Mouse (Mus musculus): ENCODE data around the gene 2310061I04Rik.
"Not testable (repeated sequence)": the region's sequence is repeated elsewhere in the genome, so short reads cannot be mapped to it uniquely, and the experiment has no call there.

Gene 2310061I04Rik

DNA sequence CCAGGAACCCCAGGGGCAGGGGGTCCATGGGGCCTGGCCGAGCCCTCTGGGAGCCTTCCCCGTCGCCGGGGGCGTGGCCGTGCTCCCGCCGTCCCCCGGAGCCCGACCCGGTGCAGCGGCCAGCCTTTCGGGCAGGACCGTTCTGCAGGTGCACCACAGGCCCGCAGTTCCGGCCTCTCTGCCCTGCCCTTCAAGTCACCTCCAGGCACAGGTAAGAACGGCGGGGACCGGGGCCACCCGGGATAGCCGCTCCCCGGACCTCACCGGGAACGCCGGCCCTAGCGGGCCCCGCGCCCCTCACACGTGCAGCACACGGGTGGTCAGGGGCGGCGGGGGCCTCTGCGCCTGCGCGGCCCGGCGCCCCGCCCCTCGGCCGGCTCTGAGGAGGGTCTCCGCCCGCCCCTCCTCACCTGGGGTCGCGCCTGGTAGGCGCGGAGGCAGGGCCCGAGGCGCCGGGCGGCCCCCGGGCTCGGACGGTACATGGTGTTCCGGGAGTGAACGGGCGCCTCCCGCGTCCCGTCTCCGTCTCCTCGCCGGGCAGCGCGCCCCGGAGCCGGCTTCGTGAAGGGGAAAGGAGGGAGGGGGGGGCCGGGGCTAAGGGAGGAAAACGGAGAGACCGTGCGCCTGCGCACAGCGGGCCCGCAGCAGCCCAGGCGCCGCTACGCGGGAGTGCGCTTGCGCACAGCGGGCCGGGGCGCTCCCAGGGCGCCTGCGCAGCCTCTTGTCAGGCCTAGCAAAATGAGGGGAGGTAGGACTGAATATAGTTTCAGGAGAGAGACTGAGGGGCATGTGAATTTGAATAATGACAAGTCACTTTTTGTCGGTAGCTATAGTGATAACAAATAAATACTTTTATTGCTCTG, at the start of gene 2310061I04Rik:
2310061I04Rik (minus strand) TSS at position 651 of the 863 bp plus-strand sequence.
- DNase-seq (ENCODE audit: low spot score) = peak; percentile 93

DNA sequence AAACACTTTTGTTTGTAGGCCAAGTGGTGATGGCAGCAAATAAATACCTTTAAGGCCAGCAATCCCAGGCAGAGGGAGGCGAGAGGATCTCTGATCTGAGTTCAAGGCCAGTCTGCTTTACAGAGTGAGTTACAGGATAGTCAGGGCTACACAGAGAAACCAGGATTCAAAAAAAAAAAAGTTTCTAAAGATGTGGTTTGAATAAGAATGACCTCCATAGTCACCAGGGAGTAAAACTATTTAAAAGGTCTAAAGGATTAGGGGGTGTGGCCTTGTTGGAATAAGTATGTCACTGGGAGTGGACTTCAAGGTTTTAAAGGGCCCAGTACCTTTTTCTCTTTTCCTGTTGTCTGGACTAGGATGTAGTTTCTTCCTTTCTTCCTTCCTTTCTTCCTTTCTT, 42.7 kb upstream of the 2310061I04Rik start:
- no peak for DNase-seq (ENCODE audit: low spot score)

DNA sequence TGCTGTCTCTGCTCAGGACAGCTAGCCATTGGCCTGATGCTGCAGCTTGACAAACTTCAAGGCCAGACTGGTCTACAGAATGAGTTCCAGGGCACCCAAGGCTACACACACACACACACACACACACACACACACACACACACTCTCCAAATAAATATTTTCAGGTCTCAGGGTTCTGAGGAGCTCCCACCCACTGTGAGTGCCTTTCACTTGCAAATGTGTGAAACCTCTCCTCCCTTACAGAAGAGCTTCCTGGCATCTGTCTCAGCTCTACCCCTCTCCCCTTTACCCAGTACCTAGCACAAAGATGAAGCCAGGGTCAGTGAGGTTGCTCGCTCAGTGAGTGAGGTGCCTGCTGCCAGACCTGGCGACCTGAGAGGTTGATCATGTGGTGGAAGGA, 41.9 kb upstream of the 2310061I04Rik start:
- no peak for DNase-seq (ENCODE audit: low spot score)

DNA sequence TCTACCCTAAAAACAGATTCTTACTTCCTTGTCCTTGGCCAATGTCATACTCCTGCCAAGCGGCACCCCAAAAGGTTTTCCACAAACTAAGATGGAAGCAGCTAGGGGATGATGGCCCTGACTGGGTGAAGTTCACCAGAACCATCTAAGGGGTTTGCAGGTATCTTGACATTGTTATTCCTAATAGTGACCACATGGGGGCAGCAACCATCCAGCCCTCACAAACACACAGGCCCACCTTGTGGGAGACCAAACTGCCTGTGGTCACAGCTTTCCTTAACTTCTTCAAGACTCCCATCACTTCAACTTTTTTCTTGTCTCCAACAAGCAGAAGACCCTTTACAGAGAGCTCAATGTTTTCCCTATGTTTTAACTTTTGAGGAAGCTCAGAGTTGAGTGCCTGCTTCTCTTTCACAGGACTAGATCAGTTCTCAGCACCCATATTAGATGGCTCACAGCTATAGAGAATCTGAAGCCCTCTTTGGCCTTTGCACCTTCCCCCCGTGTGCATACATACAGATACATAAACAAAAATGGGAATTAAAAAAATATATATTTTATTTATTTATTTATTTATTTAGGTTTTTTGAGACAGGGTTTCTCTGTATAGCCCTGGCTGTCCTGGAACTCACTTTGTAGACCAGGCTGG, 40.6 kb upstream of the 2310061I04Rik start:
- DNase-seq (ENCODE audit: low spot score) = peak; percentile 62

DNA sequence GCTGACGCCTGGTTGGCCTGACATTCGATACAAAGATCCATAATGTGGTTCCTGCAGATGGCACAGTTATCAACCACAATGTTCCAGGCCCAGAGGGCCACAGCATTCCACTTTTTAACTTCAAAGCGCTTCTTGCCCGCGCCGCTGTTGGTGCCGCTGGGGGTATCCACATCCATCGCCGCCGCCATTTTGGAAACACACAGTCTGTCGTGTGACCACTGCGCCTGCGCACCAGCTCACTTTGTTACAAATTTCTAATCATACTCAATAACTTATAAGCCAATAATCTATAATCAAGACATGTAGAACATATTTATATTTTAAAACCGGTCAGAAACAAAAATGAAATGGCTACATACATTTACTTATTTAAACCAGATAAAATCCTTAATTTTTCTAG, 38.5 kb upstream of the 2310061I04Rik start:
- DNase-seq (ENCODE audit: low spot score) = not testable (repeated sequence)

DNA sequence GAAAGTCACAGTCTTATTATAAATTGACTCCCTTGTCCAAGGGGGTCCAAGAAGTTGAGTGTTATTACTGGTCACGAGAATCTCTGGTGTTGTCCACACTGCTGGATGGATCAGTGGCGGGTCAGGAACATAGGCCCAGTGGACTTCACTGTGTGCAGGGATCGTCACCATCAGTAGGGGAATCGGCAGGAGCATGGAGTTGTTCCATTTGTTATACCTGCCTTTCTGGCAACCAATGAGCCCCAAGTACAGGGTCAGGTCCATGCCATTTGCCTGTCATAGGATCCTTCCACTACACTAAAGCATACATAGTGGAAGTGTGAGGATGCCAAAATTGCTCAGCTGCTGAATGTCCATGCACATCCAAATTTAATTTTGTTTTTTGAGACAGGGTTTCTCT, 35.4 kb upstream of the 2310061I04Rik start:
- no peak for DNase-seq (ENCODE audit: low spot score)

DNA sequence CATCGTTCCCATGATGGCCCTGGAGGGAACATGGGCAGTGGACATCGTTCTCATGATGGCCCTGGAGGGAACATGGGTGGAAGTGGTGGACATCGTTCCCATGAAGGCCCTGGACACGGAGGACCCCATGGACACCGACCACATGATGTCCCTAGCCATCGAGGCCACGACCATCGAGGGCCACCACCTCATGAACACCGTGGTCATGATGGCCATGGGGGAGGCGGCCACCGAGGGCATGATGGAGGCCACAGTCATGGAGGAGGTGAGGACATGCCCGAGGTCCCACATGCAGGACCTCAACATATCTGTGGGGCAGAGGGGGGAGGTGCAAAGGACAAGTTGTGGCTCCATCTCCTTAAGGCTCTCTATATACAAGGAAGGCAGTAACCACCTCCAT, 33.4 kb upstream of the 2310061I04Rik start:
- no peak for DNase-seq (ENCODE audit: low spot score)

DNA sequence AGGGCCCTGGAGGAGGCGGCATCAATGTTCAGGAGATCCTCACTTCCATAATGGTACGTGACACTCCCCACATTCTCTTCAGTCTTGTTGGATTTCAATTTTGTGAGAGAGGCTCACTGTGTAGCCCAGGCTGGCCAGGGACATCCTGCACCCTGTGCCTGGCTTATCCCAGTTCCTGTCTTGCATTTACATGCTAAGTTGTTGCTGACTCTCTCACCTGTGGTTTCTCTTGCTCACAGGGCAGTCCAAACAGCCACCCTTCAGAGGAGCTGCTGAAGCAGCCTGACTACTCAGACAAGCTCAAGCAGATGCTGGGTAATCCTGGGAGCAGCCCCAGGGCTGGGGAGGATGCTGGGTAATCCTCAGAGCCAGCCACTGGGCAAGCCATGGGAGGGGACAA, 32.3 kb upstream of the 2310061I04Rik start:
- DNase-seq (ENCODE audit: low spot score) = no peak

DNA sequence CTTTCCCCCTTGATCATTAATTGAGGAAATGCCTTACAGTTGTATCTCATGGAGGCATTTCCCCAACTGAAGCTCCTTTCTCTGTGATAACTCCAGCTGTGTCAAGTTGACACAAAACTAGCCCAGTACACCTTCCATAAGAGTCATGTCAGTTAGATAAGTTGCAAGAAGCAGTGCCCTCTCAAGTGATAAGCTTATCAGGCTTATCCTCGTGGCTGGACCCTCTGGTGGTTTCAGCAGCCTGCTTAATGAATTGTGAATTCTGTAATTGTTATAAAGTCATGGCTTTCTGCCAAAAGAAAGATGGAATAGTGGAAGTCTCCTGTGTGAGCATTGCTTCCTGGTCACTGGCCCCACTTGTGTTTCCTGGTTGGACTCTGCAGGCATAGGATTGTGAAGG, 30.2 kb upstream of the 2310061I04Rik start:
- DNase-seq (ENCODE audit: low spot score) = no peak

DNA sequence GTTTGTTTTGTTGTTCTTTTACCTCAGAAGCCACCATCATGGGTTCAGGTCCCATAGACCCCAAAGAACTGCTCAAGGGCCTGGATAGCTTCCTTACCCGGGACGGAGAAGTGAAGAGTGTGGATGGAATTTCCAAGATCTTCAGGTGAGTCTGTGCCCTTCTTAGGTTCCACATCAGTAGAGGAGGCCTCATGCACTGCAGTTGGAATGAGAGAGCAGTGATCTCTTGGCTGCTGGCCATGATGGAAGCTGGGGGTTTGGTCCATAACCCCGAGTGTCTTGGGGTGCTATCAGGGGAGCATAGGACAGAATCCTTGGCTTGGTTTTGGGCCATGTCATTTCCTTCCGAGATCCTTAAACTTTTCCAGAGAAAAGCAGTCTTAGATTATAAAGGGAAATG, 26.1 kb upstream of the 2310061I04Rik start:
- DNase-seq (ENCODE audit: low spot score) = no peak

DNA sequence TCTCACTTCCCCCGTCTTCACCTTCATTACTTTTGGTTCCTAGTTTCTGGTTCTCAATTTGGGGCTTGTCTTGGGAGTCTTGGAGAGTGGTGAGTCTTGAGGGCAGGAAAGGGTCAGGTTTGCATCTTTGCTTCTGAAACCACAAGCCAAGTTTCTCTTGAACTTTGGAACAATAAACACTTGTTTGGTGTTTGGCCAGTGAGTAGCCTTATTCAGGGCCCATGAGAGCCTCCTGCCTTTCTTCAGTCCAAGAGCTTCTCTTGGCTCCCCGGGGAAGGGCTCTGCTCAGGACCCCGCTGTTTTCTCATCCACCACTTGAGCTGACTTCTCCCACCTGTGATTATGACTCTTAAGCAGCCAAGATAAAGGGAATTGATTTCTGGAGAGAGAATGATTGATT, 25.3 kb upstream of the 2310061I04Rik start:
- no peak for DNase-seq (ENCODE audit: low spot score)

DNA sequence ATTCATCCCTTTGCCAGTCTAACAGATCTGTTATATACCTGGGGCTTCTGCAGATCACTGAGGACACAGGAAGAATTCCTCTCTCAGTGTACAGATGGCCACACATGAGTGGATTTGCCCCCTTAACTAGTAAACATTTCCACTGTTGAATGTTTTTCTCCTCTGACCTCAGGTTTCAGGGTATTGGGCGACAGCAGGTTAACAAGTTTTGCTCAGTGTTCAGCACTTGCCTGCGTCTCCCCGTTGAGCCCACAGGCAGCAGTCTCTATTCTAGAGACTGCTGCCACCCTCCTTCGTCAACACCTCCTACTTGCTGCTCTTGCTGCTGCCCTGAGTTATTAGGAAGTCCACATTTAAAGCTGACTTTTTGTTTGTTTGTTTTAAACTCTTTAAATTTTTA, 24.5 kb upstream of the 2310061I04Rik start:
- no peak for DNase-seq (ENCODE audit: low spot score)

DNA sequence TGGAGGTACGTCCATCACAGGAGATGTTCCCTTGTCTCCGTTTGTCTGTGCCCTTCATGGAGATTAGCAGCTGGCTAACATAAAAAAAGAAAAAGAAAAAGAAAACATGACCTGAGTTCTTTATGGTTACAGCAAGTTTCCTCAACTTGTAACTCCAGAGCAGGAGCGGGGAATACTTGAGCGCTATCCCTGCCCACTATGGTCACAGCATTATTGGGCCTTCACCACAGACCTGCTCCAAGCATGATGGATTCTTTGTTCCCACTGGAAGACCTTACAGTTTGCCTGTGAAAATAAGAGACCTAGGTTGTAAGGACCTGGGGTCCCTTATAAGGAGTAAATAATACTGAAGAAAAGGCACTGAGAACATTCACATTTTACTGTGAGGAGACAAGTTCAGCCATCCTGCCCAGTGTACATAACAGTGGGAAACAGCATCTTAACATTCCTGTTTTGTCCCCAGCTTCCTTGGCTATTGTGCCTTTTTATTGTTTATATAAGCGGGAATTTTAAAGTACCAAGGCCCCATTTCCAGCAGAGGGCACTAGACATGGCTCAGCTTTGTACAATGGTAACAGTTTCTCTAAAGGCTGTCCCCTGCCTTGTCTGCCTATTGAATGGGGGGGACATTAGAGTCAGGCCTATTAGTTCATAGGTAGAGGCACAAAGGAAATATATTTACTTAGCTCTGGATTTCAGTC, 23.8 kb upstream of the 2310061I04Rik start:
- DNase-seq (ENCODE audit: low spot score) = peak; percentile 23

DNA sequence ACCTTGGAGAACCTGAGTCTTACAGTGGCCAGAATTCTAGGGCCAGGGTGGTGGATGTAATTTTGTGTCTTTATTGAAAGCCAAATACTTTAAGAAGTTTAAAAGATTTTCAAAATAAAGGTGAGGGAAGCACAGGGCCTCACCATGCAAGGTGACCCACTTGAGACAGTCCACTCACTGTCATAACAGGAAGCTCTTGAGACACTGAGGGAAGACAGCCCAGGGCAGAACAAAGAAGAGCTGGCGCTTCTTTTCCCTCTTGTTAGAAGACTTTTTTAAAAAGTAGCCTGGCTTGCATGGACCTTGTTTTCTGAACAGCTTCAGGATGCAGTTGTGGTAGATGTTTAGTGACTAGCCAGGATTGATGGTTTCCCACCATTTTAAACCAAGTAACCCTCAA, 23.2 kb upstream of the 2310061I04Rik start:
- DNase-seq (ENCODE audit: low spot score) = no peak

DNA sequence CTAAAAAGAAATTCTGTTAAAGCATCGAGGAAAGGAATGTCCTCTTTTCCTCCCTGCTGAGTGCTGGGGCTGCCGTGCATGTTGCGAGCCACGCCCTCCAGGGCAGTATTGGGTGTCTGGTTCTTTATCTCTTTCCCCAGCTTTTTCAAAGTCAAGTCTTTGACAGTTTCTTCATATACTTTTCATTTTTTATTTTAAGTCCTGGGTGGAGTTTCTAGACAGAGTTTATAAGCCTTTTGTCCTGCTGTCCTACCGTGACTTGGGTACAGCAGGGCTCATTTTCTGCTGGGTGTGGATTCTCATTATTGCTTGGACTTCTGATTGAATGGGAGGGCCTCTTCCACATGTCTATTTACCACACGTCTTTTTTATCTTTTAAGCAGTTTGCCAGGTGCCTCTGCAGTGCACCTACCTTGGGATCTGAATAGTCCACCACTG, 22.7 kb upstream of the 2310061I04Rik start:
- DNase-seq (ENCODE audit: low spot score) = no peak

DNA sequence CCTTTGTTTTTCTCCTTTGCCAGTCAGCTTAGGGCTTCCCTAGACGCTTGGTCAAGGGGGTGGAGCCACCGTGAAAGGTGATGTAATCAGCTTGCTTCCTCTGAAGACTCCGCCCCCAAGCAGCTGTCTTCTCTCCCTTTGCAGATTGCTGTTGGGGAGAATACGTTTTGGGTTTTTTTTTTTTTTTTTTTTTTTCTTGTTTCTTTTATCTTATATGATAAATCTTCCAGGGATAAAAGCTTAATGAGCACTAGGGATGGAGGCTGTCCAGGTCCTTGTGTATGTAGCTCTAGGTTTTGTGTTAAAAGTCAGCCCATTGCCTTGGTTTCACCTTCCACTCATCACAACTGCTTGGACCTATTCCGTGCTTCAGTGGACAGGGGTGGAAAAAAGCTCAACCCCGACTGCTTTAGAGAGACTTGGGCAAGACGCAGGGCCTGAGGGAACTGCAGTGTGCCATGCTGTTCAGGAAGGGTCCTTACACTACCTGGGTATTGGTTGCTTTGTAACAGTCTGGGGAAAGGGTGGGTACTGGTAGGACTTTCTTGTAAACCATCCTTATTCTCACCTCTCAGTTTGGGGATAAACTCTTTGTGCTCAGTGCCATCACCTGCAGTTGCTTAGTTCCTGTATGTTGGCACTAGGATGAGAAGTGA, 22.0 kb upstream of the 2310061I04Rik start:
- peak; percentile 96 for DNase-seq (ENCODE audit: low spot score)

DNA sequence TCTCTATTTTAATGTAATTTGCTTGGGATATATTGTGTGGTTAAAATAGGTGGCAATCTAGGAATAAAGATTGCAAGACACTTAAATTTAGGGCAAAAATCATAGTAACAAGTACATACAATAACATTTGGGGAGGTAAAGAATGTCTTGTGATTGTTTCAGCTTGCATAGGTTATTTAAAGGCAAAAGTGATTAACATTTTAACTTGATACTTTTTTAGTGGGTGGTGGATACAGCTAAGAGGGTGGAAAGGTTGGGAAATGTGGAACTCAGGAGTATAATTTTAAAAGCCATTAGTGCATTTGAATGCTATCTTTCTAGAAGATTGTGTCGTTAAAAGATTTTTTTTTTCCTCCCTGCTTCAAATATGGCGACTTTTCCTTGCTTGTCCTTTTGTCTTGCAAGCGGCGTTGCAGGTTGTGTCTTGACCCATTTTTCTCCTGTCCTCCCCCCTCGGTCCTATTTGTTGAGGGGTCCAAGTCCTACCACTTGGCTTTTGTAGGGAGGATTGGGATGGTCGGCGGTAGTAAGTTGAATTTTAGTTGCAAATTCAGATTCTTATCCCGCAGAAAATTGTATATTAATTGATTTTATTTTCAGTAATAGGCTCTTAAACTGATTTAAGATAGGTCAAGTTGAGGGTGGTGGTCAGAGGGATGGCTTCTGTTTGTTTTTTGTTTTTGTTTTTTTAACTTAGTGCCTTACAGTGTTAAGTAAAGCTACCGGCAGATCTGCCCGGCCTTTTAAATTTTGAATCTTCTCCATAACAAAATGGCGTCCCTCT, 21.2 kb upstream of the 2310061I04Rik start:
- DNase-seq (ENCODE audit: low spot score) = peak; percentile 56

DNA sequence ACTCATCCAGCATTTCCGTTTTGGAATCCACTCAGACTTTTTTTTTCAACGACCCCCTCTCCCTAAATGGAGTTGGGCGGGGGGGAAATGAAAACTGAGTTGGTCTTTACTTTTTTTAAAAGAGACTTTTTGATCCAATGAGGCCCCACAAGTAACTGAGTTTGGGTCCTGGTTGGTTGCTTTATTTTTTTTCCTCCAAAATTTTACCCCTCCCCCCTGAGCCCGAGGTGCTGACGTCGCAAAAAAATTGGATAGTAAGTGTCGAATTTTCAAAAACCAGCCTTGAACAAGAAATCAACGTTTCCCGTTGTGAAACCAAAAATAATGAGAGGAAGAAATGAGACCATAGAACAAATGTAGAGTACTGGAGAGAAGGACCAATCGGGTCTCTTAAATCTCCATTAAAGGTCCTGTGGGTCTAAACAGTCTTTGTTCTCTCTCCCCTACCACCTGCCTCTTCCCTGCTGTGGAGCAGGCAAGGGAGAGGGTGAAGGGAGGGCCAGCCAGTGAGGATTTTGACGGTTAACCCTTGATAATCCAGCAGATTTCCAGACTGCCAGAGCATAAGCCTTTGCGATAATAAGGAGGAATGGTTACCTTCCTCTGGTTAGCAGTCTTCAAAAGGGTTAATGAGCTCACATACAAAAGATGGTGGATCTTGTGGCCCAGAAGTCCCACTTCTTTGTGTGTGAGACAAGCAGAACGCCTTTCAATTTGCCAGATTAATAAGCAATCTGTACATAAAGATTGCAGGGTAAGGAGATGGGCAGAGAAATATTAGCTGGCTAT, 20.4 kb upstream of the 2310061I04Rik start:
- DNase-seq (ENCODE audit: low spot score) = peak; percentile 69

DNA sequence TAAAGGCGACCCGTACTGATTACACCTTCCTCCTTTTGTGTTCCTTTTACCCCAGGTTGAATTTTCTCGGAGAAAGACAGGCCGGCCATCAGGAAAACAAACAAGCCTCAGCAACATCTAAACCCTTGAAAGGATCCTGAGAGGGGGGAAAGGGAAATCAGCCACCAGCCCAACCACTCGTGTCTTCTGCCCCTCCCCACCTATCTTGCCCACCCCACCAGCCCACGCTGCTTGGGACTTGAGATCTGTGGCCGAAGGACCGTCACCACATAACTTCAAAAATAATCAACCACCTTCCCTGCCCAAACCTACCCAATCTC, 19.9 kb upstream of the 2310061I04Rik start:
- no peak for DNase-seq (ENCODE audit: low spot score)

DNA sequence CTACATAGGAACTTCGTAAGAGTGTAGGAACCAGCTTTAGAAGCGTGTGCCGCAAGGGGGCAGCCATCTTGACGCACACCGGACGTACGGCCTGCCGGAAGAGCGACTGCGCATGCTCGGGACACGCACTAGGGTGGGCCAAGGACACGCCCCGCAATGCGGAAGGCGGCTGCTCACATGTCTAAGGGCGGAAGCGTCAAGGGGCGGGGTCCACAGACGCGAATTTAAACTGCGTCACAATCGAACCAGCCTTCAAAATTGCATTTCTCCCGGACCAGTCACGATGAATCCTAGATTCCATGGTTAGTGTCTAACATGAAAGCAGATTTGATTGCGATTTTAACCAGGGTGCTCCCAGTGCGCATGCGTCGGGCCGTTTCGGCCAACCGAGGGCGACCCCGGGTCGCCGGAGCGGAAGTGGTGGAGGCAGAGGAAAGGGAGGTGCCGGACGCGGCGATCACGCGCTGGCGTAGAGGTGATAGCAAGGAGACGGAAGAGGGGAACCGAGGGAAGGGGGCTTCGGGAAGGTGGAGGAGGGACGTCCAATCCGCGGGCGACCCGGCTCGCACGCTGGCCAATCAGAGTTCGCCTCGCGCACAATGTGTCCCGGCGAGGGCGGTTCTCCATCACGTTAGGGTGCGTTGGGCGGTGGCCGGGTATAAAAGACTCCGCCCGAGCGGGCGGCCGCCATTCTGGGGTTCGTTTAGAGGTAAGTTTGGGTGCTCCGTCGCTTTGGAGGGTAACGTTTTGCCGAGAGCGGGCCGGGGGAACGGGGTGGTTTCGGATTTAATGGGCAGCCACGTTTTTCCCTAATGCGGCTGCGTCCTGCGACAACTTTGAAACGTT, 19.3 kb upstream of the 2310061I04Rik start, which contains the start of the genes Mrps18b and Ppp1r10:
Mrps18b (minus strand) TSS at position 93 of the 846 bp plus-strand sequence.
Ppp1r10 (plus strand) TSS at position 138 of the 846 bp plus-strand sequence.
- peak; percentile 100 for DNase-seq (ENCODE audit: low spot score)

Data from T-cell, adult 2 months (primary cell).